Mouse (Mus musculus): ENCODE results near the gene Flt1.

The Flt1 gene

DNA sequence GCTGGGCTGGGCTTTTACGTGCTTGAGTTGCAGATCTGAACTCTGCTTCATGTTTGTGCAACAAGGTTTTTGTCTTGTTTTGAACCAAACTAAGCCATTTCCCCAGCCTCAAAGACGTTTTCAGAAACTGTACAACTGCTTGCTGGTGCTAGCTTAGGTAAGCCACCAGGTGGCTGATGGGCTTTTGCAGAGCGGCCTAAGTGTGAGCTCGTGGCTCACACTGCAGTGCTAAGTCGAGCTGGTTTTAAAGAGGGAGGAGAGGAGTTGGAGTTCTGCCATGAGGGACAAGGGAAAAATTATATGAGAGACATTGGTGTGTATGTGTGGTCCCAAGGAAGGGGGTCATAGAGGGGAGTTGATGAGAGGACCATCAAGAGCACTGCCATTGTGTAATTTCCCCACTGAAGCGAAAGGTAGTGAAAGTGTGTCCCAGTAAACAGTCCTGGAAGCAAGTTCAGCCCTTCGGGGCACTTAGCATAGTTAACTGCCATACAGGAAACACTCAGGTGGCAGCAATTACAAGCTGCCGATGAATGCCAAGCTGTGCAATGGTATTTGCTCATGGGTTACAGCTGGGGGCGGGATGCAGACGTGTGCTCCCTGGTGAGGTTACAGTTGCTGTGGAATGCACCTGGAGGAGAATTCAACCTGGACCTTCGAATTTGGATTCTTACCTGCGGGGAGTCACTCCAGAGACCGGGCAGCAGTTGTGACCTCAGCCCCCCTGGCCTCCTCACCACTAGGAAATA is 173.8 kb downstream of the Flt1 start:
- DNase-seq (ENCODE audit: low spot score), result no peak

GRCm38 (mm10) chr5:147549016-147549755 is 176.6 kb downstream of the Flt1 start:
- DNase-seq (ENCODE audit: low spot score), result no peak

GRCm38 (mm10) chr5:147545731-147546241 is 180.0 kb downstream of the Flt1 start:
- no peak for DNase-seq (ENCODE audit: low spot score)

DNA sequence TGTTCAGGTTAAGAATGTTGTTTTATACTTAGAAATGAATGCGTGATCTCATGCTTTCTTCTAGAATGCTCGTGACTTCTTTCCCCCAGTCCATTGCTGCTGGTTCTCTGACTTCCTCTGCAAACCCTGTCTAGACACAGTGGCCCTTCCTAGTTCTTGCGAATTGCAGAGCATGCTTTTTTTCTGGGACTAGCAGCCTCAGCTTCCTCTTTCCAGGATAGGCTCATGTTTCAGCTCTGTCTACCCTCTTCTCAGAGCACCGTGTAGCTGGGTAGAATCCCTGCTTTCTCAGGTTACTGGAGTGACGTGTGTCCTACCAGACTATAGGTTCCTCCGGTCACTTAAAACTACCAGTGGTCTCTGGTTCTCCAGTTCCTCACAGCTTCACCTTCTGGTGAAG is 183.5 kb downstream of the Flt1 start:
- DNase-seq (ENCODE audit: low spot score), result no peak

DNA sequence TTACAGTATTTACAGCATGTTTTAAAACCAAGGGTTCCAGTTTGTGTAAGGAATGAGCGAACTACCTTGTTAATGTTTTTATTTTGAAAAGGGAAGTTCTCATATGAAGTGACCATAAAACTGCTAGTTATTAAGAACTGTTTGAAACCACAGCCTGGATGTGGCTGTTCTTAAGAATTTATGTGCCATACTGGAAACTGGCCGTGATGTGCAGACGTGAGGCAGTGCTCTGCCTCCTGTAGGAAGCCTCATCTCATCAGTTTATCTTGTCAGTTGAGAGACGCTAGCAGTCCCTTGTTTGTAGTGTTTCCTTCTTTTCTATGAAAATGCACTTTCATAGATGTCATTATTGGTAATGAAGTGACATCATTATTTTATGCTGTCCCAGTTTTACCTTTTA is 186.0 kb downstream of the Flt1 start:
- DNase-seq (ENCODE audit: low spot score), result no peak

GRCm38 (mm10) chr5:147539409-147539808 is 186.4 kb downstream of the Flt1 start:
- no peak for DNase-seq (ENCODE audit: low spot score)

- DNase-seq (ENCODE audit: low spot score), result no peak
Measured at GRCm38 (mm10) chr5:147532031-147532430, 193.8 kb downstream of the Flt1 start.

DNA sequence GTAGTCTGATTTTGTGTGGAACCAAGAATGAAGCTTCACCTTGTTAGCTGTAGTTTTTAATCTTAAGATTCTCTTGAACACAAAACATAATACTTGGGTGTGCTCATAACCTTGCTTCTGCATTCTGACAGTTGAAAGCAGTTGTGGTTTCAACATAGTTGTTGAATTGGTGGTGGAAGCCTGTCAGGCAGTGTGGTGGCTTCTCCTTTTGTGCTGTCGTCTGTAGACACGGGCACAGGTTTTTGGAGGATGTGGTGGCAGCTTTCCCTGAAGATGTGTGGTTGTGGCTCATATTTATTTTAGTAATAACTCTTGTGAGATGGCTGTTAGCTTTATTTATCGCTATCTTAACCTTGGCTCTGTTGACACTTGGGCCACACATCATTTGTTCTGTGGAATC is 198.0 kb downstream of the Flt1 start:
- DNase-seq (ENCODE audit: low spot score), result no peak

GRCm38 (mm10) chr5:147527006-147527405 is 198.8 kb downstream of the Flt1 start:
- no peak for DNase-seq (ENCODE audit: low spot score)
